Mouse (Mus musculus): ENCODE data around the gene Mphosph10.

- TF ChIP-seq CTCF (IDR thresholded peaks at IDR 0.05; ENCODE audit: extremely low read depth, insufficient read depth, low read length) (no peak), POLR2A (IDR thresholded peaks at IDR 0.05; ENCODE audit: extremely low read depth, insufficient read depth, low read length) (no peak)
Measured at GRCm38 (mm10) chr7:64365863-64366262, 26.2 kb downstream of the Mphosph10 start.

All from cortical plate, adult 2 months (tissue).